Mouse (Mus musculus) liver, embryonic 12.5 days (tissue): ENCODE measurements around the gene Grwd1. TPM values are rescaled to one million over a fixed set of nuclear protein-coding genes. Genes with fewer than 3 reads are reported as not detected.

Source experiments
- ATAC-seq: fragments of 200-750 bp; cut with Nextera tagmentation; 2 replicates; pipeline ENCODE4 v1.8.0; 2017; ENCODE audit warnings: moderate number of reproducible peaks, mild to moderate bottlenecking, moderate library complexity
- H3K27ac ChIP-seq: fragments of 300-500 bp; sonication (generic); 2 replicates; pipeline ENCODE4 v1.5.1; 2016; ENCODE audit warnings: mild to moderate bottlenecking
- H3K27me3 ChIP-seq: fragments of 300-500 bp; sonication (generic); replicated peaks from 2 replicates; pipeline ENCODE4 v1.6.1; 2016; ENCODE audit warnings: mild to moderate bottlenecking, moderate library complexity
- H3K36me3 ChIP-seq: fragments of 300-500 bp; sonication (generic); 2 replicates; pipeline ENCODE4 v1.6.1; 2016; ENCODE audit warnings: mild to moderate bottlenecking, moderate library complexity
- H3K4me1 ChIP-seq: fragments of 300-500 bp; sonication (generic); 2 replicates; pipeline ENCODE4 v1.6.1; 2016
- H3K4me2 ChIP-seq: fragments of 300-500 bp; sonication (generic); 2 replicates; pipeline ENCODE4 v1.6.1; 2016; ENCODE audit warnings: mild to moderate bottlenecking, moderate library complexity
- H3K4me3 ChIP-seq: fragments of 300-500 bp; sonication (generic); 2 replicates; pipeline ENCODE4 v1.5.1; 2016; ENCODE audit warnings: mild to moderate bottlenecking, moderate library complexity
- H3K9ac ChIP-seq: fragments of 300-500 bp; sonication (generic); 2 replicates; pipeline ENCODE4 v1.6.1; 2016; ENCODE audit warnings: mild to moderate bottlenecking, moderate library complexity
- H3K9me3 ChIP-seq: fragments of 300-500 bp; sonication (generic); replicated peaks from 2 replicates; pipeline ENCODE4 v1.6.1; 2016; ENCODE audit warnings: mild to moderate bottlenecking, moderate library complexity
- WGBS: fragments of 180-500 bp; shearing (Covaris S2); methylation state at CpG from one replicate; pipeline ENCODE4 v1.1.7; 2016; ENCODE audit not compliant: insufficient replicate concordance; 5-methylcytosine and 5-hydroxymethylcytosine counted together
- polyA plus RNA-seq: library from polyadenylated mRNA; unstranded; fragments of >200 nt; fragmentation: Nextera tagmentation; extraction: Ambion mirVana; gene quantifications from 2 replicates; pipeline ENCODE4 v1.2.1, GENCODE M21; 2016

Grwd1 gene
- polyA plus RNA-seq, 1 experiment from 2014 or later = 67.0 TPM

GRCm38 (mm10) chr7:45865925-45866910, 35.5 kb upstream of the Grwd1 start:
- peaks cover 46% of the 10 kb centered on the region for H3K4me1 ChIP-seq
- 1% methylated on average over 117 of the region's 117 CpGs for WGBS
- H3K4me3 ChIP-seq = peak overlapping the region; percentile 67
- H3K4me2 ChIP-seq = peak overlapping the region; percentile 94
- 0 out of 2 replicates have a peak overlapping the region, but pooled peaks have one; percentile 27 for H3K27ac ChIP-seq
- H3K27me3 ChIP-seq = peaks cover 87% of the 10 kb centered on the region
- H3K9ac ChIP-seq = peak overlapping the region; percentile 73
- peak; percentile 73 for ATAC-seq
- H3K9me3 ChIP-seq = no peaks in the 10 kb centered on the region
- H3K36me3 ChIP-seq = no peaks in the 10 kb centered on the region

GRCm38 (mm10) chr7:45864435-45864834, 33.7 kb upstream of the Grwd1 start:
- Histone ChIP-seq H3K9ac (no peak overlapping the region), H3K4me2 (no peak overlapping the region), H3K36me3 (no peaks in the 10 kb centered on the region), H3K27ac (no peak overlapping the region), H3K4me3 (no peak overlapping the region), H3K4me1 (peaks cover 32% of the 10 kb centered on the region), H3K27me3 (peaks cover 87% of the 10 kb centered on the region), H3K9me3 (no peaks in the 10 kb centered on the region)
- no peak for ATAC-seq
- WGBS = 61% methylated on average over 3 of the region's 3 CpGs

GRCm38 (mm10) chr7:45862804-45863203, 32.1 kb upstream of the Grwd1 start:
- no peak for ATAC-seq
- WGBS = 70% methylated on average over 7 of the region's 7 CpGs
- H3K27me3 ChIP-seq = peaks cover 87% of the 10 kb centered on the region

GRCm38 (mm10) chr7:45859008-45859407, 28.3 kb upstream of the Grwd1 start:
- Histone ChIP-seq H3K9ac (no peak overlapping the region), H3K36me3 (no peaks in the 10 kb centered on the region), H3K4me3 (no peak overlapping the region), H3K4me2 (no peak overlapping the region), H3K27ac (no peak overlapping the region), H3K9me3 (no peaks in the 10 kb centered on the region), H3K27me3 (peaks cover 89% of the 10 kb centered on the region), H3K4me1 (peaks cover 11% of the 10 kb centered on the region; the same call in 1 of the 2 replicates)
- ATAC-seq = no peak; the same call in 1 of the 2 replicates
- 42% methylated on average over 4 of the region's 4 CpGs for WGBS

More at GRCm38 (mm10) chr7:45862804-45863203, 32.1 kb upstream of the Grwd1 start:
- no peaks in the 10 kb centered on the region for H3K36me3 ChIP-seq
- H3K4me3 ChIP-seq = no peak overlapping the region
- H3K4me1 ChIP-seq = peaks cover 29% of the 10 kb centered on the region
- H3K4me2 ChIP-seq = no peak overlapping the region
- H3K9me3 ChIP-seq = no peaks in the 10 kb centered on the region
- no peak overlapping the region for H3K9ac ChIP-seq
- no peak overlapping the region for H3K27ac ChIP-seq

GRCm38 (mm10) chr7:45856950-45857901, 26.5 kb upstream of the Grwd1 start:
- no peak overlapping the region for H3K27ac ChIP-seq
- H3K9me3 ChIP-seq = no peaks in the 10 kb centered on the region
- 0 out of 2 replicates have a peak, but pooled peaks have one; percentile 31 for ATAC-seq
- WGBS = 3% methylated on average over 30 of the region's 30 CpGs
- peaks cover 92% of the 10 kb centered on the region for H3K27me3 ChIP-seq
- H3K4me1 ChIP-seq = peaks cover 11% of the 10 kb centered on the region; the same call in 1 of the 2 replicates
- H3K36me3 ChIP-seq = no peaks in the 10 kb centered on the region
- H3K4me3 ChIP-seq = peak overlapping the region; percentile 18
- peak overlapping the region; percentile 49 for H3K4me2 ChIP-seq
- no peak overlapping the region for H3K9ac ChIP-seq

DNA sequence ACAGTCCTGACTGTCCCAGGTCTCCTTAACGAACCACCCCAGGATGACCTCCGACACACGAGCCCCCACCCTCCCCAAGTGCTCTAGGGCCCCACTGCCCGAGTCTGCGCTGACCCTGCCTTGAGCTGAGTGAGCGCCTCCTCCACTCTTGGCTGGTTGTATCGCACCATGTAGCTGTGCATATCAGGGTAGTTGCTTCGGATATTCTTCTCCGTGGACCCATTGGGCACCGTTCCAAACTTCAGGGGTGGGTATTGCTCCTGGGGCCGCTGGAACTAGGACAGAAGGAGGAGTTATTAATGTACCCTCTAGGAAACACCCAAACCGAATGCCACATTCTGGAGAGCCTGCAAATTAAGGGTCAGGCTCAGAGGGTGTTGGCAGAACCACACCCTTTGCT, 22.3 kb upstream of the Grwd1 start:
- Histone ChIP-seq H3K4me3 (no peak overlapping the region), H3K36me3 (no peaks in the 10 kb centered on the region), H3K27me3 (peaks cover 80% of the 10 kb centered on the region), H3K4me2 (no peak overlapping the region), H3K9me3 (no peaks in the 10 kb centered on the region), H3K27ac (no peak overlapping the region), H3K9ac (no peak overlapping the region), H3K4me1 (peaks cover 11% of the 10 kb centered on the region; the same call in 1 of the 2 replicates)
- ATAC-seq = no peak
- 72% methylated on average over 12 of the region's 12 CpGs for WGBS

DNA sequence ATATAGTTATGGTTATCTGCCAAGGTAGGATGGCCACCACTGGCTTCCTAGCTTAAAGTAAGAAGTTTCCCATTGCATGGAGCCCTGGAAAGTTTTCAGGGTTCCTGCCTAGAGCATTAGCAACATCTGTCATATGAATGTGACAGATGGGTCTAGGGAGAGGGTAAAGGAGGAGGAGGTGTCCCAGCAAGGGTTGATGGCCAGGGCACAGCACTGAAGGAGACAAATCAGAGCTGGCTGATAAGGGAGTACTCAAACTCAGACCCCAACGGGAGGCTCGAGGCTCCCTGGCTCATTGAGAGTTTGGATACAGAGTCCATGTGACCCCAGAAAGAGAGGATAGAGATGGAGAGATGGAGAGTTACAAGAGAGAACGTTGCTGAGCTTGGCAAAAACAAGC, 19.9 kb upstream of the Grwd1 start:
- H3K4me2 ChIP-seq = no peak overlapping the region
- H3K9ac ChIP-seq = no peak overlapping the region
- WGBS = 38% methylated on average over 3 of the region's 3 CpGs

DNA sequence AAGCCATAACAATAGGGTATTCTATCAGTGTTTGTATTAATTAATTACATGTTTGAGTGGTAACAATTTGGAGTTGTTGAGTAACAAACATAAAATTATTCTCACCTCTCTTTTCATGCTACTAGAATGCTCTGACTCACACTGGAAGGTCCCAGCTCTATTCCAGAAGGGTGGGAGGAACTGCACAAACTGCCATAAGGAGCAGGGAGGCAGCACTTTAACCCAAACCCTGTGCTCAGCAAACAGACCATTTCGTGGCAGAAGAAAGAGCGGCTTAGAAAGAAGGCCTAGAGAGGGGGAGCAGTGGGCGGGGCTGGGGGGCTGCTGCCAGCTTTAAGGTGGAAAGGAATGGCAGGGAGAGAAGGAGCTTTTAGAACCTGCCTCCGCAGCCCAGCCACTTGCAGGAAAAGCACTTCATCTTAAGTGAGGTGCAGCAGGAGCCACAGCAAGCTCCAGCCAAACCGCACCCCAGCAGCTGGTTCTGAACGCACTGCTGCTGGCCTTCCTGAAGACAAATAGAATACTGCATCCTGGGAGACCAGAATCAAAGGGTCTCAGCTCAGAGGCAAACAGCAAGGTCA, 17.8 kb upstream of the Grwd1 start:
- no peaks in the 10 kb centered on the region for H3K4me1 ChIP-seq
- ATAC-seq = no peak
- 19% methylated on average over 6 of the region's 6 CpGs for WGBS
- no peak overlapping the region for H3K9ac ChIP-seq
- H3K27me3 ChIP-seq = peaks cover 61% of the 10 kb centered on the region
- no peak overlapping the region for H3K27ac ChIP-seq
- H3K4me3 ChIP-seq = no peak overlapping the region
- H3K36me3 ChIP-seq = no peaks in the 10 kb centered on the region
- no peak overlapping the region for H3K4me2 ChIP-seq
- no peaks in the 10 kb centered on the region for H3K9me3 ChIP-seq

More for the DNA sequence above, 19.9 kb upstream of the Grwd1 start:
- Histone ChIP-seq H3K4me3 (no peak overlapping the region), H3K27ac (no peak overlapping the region), H3K36me3 (no peaks in the 10 kb centered on the region), H3K4me1 (no peaks in the 10 kb centered on the region), H3K9me3 (no peaks in the 10 kb centered on the region), H3K27me3 (peaks cover 66% of the 10 kb centered on the region)
- no peak for ATAC-seq

- WGBS = 60% methylated on average over 10 of the region's 10 CpGs
- H3K9ac ChIP-seq = no peak overlapping the region
- H3K4me2 ChIP-seq = no peak overlapping the region
- H3K4me1 ChIP-seq = no peaks in the 10 kb centered on the region
- no peak overlapping the region for H3K27ac ChIP-seq
- no peaks in the 10 kb centered on the region for H3K9me3 ChIP-seq
- H3K4me3 ChIP-seq = no peak overlapping the region
- no peak for ATAC-seq
- no peaks in the 10 kb centered on the region for H3K36me3 ChIP-seq
- peaks cover 68% of the 10 kb centered on the region for H3K27me3 ChIP-seq
Measured at GRCm38 (mm10) chr7:45842950-45843744, 12.4 kb upstream of the Grwd1 start.

GRCm38 (mm10) chr7:45833924-45834323, 3.2 kb upstream of the Grwd1 start:
- WGBS = 6% methylated on average over 31 of the region's 31 CpGs
- Histone ChIP-seq H3K36me3 (peaks cover 8% of the 10 kb centered on the region), H3K4me3 (peak overlapping the region; percentile 43), H3K4me1 (peaks cover 41% of the 10 kb centered on the region), H3K27ac (no peak overlapping the region), H3K9me3 (no peaks in the 10 kb centered on the region), H3K4me2 (peak overlapping the region; percentile 56), H3K9ac (no peak overlapping the region), H3K27me3 (peaks cover 69% of the 10 kb centered on the region)
- ATAC-seq = no peak
